Mouse (Mus musculus) lung, adult 2 months (tissue): ENCODE results near the gene Numa1.

Source experiments
- CTCF ChIP-seq: fragments of 200-500 bp; IDR thresholded peaks from 2 replicates; pipeline ENCODE4 v1.5.1; 2011; ENCODE audit warnings: mild to moderate bottlenecking, low read length, control low read depth; ENCODE audit not compliant: insufficient read depth
- POLR2A ChIP-seq: fragments of 200-500 bp; IDR thresholded peaks from 2 replicates; pipeline ENCODE4 v1.6.1; 2011; ENCODE audit warnings: low read depth, mild to moderate bottlenecking, control low read depth, low read length, borderline replicate concordance; ENCODE audit errors: extremely low read depth

DNA sequence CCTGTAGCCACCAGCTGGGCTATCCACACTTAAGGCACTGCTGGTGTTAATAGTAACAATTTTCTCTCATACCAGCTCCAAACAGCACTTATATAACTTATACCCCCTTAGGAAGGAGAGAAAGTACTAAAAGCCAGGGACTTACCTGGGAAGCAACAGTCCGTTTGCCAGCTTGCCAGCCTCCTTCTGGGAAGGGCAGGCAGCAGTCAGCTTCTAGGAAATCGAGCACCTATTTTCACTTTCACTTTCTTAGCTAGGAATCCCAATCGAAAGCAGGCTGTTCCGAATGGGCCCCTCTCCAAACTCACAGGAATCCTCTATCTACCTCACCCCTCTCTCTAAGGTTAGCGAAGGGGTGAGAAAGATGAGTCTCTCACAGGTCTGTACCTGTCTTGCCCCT is 83.5 kb downstream of the Numa1 start:
- TF ChIP-seq POLR2A, result no peak
- TF ChIP-seq CTCF, result no peak
